Mouse (Mus musculus) hematopoietic stem cell, adult 5-6 weeks (primary cell): ENCODE results near the gene Adamts14. TPM values are rescaled to one million over a fixed set of nuclear protein-coding genes. Genes with fewer than 3 reads are reported as not detected.

ENCODE experiments used
- ATAC-seq, 2 experiments: fragments of 125-278 bp in 1 of 2; replicated peaks in 1 of 2; 2 replicates each; pipeline ENCODE4 v1.8.0; 2016 to 2017; ENCODE audit warnings: inconsistent platforms in 2 of 2, mild to moderate bottlenecking in 2 of 2, moderate number of reproducible peaks in 2 of 2, low read depth in 1 of 2, moderate TSS enrichment in 1 of 2; ENCODE audit not compliant: low FRiP score in 2 of 2, poor library complexity in 2 of 2, severe bottlenecking in 2 of 2, insufficient read depth in 1 of 2, low TSS enrichment in 1 of 2
- total RNA-seq: library from RNA; stranded (forward); fragments of 172-1452, 232-1000 nt; gene quantifications from 2 replicates; pipeline ENCODE4 v1.2.3, GENCODE M21; 2017

Gene Adamts14
- total RNA-seq, 1 experiment from 2014 or later: 0.10 TPM

- no peak for ATAC-seq
Observed at GRCm38 (mm10) chr10:61174711-61175441, 98.4 kb downstream of the Adamts14 start.

DNA sequence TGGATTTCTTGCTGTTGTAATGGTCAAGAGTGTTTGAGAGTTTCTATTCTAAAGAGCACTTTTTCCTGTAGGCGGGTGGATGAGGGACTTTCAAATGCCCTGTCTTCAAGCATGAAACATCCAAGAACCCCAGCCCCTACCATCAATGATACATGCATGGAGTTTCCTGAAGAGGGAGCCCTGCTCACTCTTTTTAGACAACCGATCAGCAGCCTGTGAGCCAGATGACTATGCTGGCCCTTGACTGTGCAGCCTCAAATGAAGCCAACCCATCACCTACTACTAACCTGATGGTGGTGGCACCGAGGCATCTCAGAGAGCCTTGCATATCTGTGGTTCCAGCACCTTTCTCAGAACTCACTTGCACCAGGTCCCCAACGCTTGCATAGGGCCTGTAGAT is 100.7 kb downstream of the Adamts14 start:
- ATAC-seq: no peak

DNA sequence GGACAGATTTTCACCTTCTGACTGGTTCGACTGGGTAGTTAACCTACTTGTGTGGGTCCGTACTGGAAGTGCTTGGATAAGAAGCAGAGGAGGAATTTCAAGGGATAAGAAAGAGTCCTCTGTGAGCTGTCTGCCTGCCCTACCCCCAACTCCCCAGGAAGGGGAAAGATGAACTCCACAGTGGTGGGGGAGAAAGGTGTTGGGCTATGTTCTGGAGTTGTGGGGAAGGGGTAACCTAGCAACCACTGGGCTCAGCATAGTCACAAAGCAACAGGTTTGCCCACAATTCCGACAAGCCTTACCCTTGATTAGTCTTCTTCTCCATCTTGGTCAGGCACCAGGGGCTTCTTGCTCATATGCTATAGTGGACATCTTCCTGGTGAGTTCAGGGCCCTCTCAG is 101.6 kb downstream of the Adamts14 start, which contains the start of gene Tbata:
Tbata (plus strand) TSS at position 301 of the 400 bp plus-strand sequence.
- no peak for ATAC-seq

- no peak for ATAC-seq
Observed at GRCm38 (mm10) chr10:61168393-61168792, 104.8 kb downstream of the Adamts14 start.

DNA sequence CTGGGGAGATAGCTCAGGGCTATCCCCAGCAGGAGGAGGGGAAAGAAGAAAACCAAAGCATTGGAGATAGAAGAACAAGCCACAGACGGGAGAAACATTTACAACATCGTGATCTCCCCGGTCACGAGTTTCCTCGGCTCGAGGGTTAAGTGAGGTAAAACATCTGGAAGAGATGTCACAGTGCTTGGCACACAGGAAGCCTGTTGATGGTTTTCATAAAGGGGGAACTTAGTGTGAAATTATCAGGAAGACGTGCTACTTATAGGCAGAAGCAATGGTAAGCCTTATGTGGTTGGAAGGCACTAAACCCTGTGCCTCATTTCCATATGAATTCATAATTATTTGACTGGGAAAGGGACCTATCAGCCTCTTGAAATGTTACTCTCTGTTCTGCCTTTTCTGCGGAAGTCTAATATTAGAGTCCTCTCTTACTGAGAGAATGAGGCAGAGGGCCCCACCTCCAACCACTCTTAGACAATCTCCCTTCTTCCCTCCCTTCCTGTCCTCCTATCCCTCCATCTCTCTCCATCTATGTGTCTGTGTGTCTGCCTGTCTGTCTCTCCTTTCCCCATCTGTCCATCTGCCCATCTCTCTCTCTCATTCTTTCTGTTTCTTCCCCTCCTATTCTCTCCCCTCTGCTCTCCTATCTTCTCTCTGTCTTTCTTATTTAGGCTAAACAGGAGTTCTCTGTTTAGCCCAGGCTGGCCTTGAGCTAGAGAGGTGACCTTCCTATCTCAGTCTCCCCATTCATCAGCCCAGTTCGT is 105.7 kb downstream of the Adamts14 start:
- ATAC-seq: peak; percentile 67 to 76

GRCm38 (mm10) chr10:61162366-61162765 is 110.9 kb downstream of the Adamts14 start:
- ATAC-seq: no peak; a peak in 1 of 4 replicates

DNA sequence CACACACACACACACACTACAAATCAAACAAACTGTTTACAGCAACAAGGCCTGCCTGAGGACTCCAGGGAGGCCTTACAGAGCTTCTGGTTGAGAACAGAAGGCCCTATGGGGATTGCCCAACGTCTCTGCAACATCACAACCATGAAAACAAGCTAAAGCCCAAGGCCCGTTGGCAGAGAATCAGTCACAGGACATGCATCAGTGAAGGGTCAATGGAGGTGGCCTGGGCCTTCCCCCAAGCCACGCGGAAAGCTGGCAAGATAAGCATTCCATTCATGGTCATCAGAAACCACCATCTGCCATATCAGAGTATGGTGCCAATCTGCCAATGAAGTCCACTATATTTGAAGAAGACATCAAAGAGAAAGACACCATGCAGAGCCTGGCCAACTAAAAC is 112.6 kb downstream of the Adamts14 start:
- ATAC-seq: no peak

DNA sequence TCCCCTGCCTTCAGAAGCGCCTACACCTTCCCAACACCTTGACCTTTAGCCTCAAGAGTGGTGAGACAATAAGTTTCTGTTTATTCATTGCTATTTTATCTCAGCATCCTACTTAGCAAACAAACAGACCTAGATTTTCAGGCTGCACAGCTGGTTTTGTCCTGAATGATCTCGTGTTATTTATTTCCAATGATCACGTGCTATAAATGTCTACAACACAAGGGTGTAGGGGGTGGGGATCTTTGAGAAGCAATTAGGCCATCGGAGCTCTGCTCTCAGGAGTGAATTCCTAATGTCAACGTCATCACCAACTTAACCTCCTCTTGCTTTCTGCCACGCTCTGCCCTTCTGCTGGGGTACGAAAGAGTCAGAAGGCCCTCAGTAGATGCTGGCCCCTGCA is 113.1 kb downstream of the Adamts14 start:
- no peak for ATAC-seq

DNA sequence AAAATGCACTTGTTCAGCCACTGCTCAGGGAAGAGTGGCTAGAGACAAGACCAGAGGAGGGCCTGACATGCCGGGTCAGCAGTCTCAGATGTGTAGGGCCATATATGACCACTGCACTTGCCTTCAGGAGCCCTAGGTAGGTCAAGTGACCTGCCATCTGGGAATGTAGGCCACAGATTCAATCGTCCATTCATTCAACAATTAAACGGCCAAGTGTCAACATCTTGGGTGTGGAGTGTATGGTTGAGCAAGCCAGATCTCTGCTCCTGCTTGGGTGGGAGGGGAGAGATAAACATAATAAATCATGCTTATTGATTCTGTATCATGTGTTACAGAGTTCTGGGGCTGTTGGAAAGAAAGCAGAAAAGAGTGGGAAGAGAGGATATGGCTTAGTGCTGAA is 114.6 kb downstream of the Adamts14 start:
- ATAC-seq: no peak

DNA sequence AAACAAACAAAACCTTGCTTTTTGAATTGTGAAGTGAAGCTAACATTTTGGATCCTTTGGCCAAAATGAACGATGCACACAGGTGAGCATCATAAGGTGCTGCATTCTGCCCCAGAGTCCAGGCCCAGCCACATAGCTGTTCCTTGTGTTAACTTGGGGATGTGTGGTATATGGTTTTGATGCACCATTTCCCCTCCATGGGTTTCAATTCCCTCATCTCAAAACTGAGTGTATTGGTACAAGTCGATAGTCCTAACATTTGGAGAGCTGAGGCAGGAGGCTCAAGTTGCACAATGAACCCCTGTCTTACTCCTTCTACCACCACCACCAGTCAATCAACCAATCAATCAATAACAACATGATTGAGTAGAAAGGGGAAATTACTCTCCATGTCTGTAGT is 116.8 kb downstream of the Adamts14 start:
- ATAC-seq: no peak

- ATAC-seq: no peak
Observed at GRCm38 (mm10) chr10:61155611-61156010, 117.6 kb downstream of the Adamts14 start.

DNA sequence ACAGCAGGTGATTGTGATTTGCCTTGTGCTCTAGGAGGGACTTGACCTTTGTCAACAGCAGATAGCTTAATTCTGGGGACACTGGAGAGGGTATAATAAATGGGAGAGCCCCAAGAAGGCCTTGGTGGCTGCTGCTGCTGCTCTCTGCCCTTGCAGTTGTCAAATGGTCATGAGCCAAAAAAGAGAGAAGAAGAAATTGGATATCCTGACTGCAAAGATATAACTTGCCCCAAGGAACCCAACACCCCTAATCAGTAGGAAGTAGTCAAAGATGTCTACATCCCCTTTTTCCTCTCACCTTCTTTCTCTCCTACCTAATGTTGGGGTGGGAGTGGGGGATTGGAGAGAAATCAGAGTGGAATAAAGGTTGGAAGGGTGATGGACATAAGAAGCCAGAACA is 121.1 kb downstream of the Adamts14 start:
- ATAC-seq: no peak

- ATAC-seq: no peak
Observed at GRCm38 (mm10) chr10:61150616-61151015, 122.6 kb downstream of the Adamts14 start.

- ATAC-seq: no peak
Observed at GRCm38 (mm10) chr10:61149476-61149875, 123.8 kb downstream of the Adamts14 start.

- ATAC-seq: peak; percentile 74 to 75
Observed at GRCm38 (mm10) chr10:61147157-61148040, 125.8 kb downstream of the Adamts14 start, which contains the start of gene Sgpl1. Sgpl1 (minus strand) TSS chr10:61147703.
